Mouse (Mus musculus) bone marrow, adult 2 months (tissue): ENCODE data around the gene Bloc1s3.

Experiments
- CTCF ChIP-seq: fragments of 200-500 bp; IDR thresholded peaks from 2 replicates; pipeline ENCODE4 v1.5.1; 2011; ENCODE audit warnings: low read length, control low read depth; ENCODE audit not compliant: control insufficient read depth, insufficient read depth
- POLR2A ChIP-seq: fragments of 200-500 bp; IDR thresholded peaks from 2 replicates; pipeline ENCODE4 v1.6.1; 2011; ENCODE audit warnings: low read depth, mild to moderate bottlenecking, control low read depth, low read length, borderline replicate concordance; ENCODE audit not compliant: control insufficient read depth

GRCm38 (mm10) chr7:19472403-19472802 is 35.8 kb downstream of the Bloc1s3 start:
- TF ChIP-seq CTCF (no peak), POLR2A (no peak)
